Mouse (Mus musculus): Measurements from ENCODE around the gene Focad. TPM values are rescaled to one million over a fixed set of nuclear protein-coding genes. Genes with fewer than 3 reads are reported as not detected.
A peak's percentile ranks its signal among the peaks of the same experiment; 100 is the strongest.
"Not testable (repeated sequence)": the region's sequence is repeated elsewhere in the genome, so short reads cannot be mapped to it uniquely, and the experiment has no call there.

Gene Focad
- total RNA-seq, 2 experiments from 2014 or later: 56.9 to 59.4 TPM

DNA sequence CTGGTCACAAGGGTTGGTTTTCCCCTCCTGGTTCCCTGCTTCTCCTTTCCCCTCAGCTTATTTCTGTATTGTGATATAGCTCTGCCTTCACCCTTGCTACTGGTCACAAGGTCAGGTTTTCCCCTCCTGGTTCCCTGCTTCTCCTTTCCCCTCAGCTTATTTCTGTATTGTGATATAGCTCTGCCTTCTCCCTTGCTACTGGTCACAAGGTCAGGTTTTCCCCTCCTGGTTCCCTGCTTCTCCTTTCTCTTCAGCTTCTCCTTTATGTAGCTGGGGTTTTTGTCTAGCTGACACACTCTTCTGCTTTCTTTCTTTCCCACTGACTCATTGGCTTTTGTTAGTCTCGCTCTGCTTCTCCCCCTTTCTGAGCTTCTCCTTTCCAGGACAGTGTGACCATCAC lies 296.2 kb downstream of the Focad start:
- DNase-seq (ENCODE audit: low spot score in 2 of 2): not testable (repeated sequence)

DNA sequence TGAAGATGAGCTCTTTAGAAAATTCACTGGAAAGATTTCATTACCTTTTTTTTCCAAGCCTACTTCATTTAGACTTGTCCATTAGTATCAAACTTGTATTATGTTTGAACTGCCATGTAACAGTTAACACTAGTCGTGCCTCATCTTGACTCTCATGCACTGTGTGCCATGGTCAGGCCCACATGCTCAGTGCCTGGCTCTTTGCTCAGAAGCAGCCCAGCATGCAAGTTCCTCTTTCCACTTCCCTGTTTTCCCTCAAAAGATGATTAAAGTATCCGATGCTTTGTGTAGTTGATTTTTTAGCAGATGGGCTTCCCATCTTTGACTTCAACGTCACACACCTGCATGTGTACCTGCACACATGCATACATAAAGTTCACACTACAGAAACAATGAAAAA lies 301.3 kb downstream of the Focad start:
- DNase-seq (ENCODE audit: low spot score in 2 of 2): no peak

DNA sequence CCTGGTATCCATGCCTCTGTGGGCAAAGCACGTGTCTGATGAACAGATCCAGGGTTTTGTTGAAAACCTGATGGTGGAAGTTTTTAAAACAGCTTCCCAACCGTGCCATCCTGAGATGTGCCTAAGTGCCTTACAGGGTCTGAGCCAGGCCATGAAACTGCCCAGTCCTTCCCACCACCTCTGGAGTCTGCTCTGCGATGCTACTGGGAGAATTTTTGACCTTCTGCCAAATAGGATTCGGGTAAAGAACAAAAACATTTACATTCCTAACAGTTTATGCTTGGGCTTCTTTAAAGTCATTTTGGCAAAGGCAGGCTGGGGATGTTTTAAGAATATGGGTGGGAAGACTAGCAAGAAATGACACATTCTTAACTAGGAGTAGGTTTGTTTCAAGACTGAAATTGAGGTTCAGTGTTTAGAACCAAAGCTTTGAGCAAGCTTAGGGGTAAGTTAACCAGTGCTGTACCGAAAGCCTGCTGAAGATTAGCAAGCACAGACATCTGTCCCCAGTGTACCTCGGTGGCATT lies 302.6 kb downstream of the Focad start:
- no peak for DNase-seq (ENCODE audit: low spot score in 2 of 2)

DNA sequence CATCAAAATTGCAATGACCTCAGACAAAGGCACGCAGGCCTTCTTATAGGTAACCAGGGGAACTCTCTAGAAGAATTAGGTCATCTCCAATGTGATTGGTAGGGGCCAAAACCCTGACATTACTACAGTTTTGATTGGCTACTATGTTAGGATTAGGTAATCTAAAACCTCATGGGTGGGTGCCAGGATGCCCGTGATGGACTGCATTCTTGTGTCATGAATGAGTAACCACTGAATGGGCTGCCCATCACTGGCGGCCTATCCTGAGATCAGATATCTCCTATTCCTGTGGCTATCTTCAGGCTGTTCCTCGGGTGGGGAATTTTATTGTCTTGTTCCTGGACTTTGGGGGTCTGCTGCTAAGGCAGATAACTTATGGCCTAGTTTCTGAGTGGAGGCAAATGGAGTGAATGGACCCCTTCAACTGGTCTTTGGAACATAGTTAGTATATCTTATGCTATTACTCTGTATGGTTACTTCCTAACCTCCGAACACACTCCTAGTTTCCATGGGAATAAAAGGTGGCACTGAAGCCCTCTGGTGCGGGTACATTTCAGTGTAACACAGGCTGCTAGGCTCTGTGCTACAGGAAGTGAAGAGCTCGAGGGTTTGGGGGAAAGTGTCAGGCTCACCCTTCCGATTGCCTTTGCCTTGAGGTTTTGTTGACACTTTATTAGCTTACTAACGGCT lies 306.0 kb downstream of the Focad start:
- DNase-seq (ENCODE audit: low spot score in 2 of 2): no peak

DNA sequence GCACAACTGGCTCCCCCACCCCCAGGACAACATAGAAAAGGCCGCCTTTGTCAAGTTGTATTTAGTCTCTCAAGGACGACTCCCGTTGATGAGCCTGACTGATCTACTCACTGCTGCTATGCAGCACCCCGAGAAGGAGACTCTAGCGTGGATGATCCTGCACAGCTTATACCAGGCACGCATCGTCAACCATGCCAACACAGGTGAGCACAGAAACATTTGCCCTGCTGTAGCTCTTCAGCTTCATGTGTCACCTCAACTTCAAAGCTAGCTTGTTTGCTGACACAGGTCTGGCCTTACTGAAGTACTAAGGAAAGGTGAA lies 306.5 kb downstream of the Focad start:
- DNase-seq (ENCODE audit: low spot score in 2 of 2): no peak

DNA sequence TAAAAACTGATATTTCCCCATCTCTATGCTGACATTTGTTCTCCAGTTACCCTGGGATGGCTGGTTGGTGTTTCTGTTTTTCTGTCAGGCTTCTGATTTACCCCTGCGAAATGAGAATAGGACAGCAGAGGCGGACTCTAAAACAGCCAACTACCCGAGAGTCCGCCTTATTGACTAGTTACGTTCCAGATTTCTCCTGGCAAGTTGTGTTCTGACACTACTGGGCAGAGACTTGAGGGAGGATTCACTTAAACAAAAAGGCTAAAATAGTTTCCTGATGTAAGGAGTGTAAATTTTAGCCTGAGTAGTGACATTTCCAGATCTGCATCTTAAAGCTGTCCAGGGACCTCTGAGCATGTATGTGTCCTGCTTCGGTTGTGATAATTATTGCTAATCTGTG lies 308.5 kb downstream of the Focad start:
- no peak for DNase-seq (ENCODE audit: low spot score in 2 of 2)

DNA sequence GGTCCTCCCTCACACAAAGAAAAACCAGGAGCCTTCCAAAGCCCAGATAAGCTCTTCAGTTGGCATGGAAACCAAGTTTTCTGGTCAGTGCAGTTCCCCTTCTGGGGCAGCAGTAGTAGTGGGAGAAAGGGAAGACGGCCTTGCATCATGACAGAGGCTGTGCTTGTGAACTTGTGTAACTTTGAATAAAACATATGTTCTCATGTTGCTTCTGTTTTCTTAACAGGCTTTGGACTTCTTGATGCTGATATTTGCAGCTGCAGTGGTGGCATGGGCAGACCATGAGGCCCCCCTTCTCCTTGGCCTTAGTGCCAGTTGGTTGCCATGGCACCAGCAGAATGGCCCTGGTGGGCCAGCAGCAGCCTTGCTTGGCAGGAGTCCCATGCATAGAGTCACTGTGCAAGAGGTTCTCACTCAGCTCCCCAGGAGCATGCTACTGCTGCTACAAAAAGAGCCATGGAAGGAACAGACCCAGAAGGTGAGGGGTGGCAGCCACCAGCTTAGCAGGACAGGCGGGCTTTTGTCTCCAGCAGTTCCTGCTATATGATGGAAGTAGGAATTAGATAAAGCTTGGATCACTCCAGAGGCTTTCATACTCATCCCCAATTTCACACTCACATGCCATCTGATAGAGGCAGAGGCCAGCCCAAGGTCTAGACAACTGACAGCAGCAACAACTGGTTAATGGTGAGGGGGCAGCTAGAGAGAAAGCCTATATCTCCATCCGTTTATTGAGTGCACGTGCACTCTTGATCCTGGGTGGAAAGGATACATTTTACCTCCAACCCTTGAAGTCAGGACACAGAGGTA lies 312.7 kb downstream of the Focad start:
- peak; percentile 16 to 34 for DNase-seq (ENCODE audit: low spot score in 2 of 2)

DNA sequence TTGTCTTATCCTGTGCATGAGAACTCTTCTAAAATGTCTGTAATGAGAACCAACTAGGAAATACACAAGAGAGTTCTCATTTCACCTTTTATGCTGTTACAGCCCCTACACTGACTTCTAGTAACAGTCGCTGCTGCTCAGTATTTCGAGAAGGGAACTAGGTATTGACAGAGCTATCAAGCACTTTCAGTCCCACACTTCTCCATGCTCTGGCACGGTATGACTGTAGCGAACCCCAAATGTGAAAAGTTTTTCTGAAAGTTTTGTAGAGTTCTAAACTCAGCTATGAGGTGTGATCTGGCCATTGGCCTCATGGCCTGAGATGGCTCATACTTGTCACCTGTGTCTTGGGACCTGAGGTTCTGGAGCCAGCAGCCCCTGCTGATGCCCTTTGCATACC lies 314.9 kb downstream of the Focad start:
- no peak for DNase-seq (ENCODE audit: low spot score in 2 of 2)

DNA sequence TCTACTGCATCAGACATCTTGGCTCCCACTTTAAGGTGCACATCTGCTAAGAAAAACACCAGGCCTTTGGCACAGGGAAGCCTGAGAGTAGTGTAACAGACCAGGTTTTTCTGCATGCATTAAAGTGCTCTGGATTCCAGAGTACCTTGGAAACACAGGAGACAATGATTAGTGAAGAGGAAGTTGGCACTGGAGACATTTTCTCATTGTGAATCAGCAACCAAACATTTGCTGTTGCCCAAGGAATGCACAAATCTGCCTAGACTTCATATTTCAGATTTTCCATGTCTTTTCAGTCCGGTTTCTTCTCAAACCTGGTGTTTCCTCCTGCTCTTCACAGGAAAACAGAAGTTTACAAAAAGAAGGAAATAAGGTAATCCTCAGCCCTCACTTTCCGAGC lies 317.9 kb downstream of the Focad start:
- no peak for DNase-seq (ENCODE audit: low spot score in 2 of 2)

DNA sequence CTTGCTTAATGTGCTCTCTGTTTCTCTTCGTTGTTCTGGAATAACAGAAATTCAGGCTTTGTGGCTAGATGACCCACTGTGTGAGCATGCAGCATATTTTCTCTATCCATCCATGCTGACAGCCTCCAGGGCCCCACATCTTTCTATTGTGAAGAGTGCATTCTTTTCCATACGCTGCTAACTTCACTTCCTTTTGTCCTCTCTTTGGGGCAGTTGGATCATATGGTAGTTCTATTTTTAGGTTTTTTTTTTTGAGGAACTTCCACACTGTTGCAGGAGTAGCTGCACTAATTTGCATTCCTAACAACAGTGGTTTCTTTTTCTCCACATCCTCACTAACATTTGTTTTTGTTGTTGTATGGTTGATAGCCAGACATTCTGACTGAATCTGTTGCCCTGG lies 320.6 kb downstream of the Focad start:
- DNase-seq (ENCODE audit: low spot score in 2 of 2): no peak

DNA sequence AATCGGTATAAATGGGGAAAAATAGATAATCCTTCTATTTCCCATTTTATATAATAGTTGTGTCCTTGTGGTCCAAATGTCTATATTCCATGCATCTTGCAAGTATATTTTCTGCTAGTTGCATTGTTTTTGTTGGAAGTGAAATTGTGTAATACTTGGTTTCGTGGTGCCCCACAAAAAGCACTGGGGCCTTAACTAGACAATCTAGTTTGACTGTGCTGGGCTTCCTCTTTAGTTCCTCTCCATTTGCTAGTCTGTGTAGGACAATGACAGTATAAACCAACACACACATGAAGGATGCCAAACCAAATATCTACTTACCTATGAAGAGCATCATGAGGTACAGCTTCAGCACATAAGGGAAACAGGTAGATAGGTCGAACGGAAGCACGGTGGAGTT lies 324.9 kb downstream of the Focad start:
- no peak for DNase-seq (ENCODE audit: low spot score in 2 of 2)

DNA sequence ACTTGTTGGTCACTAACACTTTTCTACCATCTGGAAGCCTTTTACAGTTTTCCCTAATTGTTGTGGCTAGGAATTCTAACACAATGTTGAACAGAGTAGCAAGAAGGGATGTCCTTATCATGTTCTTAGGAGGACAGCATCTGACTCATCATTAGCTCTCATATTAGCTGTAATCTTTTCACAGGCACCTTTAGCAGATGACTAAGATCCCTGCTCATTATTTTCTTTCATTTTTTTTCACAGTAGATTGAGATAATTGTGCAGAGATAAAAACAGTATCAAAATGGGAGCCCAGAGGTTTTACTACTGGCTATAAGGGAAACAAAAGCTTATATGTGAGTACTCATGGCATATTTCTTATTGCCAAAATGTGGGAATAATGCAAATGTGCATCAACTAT lies 330.1 kb downstream of the Focad start:
- no peak for DNase-seq (ENCODE audit: low spot score in 2 of 2)

DNA sequence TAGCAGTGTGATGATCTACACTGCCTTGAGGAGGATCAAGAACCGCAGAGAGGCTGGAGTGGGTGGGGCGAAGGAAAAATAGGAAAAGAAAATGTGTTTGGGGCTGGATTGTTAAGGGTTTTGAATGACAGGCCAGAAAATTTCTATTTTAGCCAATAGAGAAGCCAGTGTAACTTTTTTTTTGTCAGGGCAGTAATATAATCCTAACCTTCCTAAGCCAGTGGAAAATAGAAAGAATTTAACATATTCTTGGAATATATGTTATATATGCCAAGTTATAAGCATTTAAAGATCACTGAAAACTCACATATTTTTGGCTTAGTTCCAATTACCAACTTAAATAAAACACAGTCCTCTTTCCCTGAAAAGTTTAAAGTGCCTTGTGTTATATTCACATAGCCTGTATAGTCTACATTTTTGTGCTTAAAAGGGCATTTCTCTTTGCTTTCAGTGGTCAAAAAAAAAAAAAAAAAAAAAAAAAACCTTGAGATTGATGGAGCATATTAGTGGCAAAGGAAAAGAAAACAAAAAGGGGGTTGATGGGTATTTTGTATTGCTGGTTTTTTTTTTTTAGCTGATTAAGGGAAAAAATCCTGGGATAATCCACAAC lies 333.3 kb downstream of the Focad start:
- DNase-seq (ENCODE audit: low spot score in 2 of 2): no peak

DNA sequence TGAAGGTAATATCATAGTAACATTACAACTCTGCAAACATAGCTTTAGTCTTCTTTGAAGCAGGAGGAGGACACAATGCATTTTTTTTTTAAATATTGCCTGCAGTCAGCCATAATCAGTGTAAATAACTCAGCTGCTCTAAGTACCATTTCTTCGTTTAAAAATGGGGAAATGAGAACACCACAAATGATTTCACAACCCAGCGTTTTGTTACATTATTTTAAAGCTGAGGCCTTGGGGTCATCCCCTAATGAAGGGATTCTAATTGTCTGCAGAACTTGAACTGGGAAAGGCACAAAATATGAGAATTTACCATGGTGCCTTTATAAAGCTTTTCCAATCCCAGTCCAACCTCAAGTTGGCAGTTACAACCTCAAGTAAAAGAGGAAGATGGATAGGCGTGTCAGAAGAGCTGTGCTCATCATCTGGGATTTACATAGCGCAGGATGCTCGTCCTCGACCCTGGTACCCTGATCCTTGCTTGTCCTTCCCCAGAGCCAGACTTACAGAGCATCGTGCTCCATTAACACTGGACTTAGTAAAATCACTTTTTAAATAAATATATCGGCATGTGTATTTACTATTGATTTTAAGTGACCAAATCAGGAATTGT lies 338.1 kb downstream of the Focad start:
- DNase-seq (ENCODE audit: low spot score in 2 of 2): no peak

DNA sequence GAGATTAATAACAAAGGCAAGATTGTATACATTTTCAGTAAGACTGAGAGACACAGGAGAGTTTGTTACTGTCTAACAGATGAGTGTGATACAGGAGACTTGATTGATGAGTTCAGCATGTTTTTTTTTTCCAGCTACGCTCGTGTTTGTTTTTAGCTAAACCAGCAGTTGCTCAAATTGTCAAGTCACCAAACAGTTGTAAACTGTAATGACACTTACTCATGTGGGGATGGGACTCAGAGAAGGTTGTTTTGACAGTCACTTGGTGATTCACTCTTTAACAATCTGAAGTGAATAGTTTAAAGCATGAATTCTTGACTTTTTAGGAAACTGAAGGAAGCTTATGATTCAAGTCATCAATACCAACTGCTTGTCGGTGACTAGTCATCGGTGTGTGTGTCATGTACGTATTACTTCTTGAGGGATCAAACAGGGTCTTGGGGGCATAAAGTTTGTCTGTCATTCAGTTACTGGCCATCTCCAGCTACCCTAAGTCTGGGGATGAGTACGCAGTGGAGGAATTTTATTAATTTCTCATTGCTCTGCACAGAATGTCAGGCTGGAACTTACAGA lies 342.2 kb downstream of the Focad start:
- no peak for DNase-seq (ENCODE audit: low spot score in 2 of 2)

DNA sequence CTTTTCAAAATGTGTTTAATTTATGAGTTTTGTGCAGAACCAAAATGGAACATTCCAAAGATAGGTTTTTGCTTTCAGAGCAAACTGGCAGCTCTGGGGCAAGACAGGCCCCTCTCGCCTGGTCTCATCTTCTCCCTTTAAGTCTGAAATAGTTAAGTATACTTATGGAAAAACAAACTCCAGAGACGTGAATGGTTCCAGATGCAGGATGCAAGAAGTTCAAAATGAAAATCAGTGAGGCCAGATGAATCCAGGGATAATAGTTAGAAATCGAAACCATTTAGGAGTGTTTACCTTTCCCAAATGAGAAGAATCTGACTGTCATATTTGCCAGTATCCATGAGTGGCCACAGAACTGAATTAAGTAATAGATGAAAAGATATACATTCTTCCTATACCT lies 342.7 kb downstream of the Focad start:
- no peak for DNase-seq (ENCODE audit: low spot score in 2 of 2)

DNA sequence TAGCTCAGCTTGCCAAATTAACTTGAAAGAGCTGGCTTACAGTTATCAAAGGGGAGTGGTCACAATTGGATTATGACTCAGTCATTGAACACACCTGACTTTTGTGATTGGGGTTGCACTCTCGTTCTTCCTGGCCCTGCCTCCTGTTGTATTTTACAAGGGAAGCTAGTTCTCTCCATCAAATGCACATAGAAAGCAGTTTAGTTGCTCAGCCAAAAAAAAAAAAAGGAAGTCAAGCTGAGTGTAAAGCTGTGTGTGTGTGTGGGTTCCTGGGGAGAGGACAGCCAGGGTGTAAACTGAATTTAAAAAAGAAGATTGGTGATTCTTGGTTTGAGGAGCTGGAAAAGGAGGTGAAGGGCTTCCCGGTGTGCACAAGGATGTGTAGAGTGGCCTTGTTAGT lies 343.5 kb downstream of the Focad start:
- no peak for DNase-seq (ENCODE audit: low spot score in 2 of 2)

DNA sequence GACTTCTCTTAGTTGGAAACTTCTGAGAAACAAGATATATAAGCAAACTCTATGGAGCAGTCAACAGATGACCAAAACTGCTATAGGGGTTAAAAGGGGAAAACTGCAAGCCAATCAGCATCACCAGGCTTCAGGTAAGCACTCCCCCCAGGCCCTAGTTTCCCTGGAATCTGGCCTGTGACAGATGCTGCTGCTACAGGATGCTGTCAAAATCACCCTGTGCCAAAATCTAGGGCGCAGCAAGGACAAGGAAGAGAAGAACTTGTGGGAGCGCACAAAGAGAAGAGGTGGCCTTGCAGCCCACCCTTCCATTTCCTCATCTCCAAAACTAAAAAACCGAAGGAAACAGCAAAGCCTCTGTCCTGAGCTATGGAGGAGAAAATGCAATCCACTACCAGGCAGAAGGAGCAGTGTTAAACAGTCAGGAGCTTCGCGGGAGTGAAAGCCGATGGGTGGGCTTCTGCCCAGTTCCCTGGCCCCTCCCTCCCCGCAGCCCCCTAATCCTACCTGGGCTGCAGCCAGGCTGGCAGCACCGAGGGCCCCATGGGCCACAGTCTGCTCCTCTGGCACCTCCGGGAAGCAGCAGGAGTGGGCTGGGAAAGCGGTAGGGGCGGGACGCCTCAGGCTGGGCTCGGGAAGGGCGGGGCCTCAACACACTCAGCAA lies 344.0 kb downstream of the Focad start, which contains the start of gene Hacd4:
TSS of gene Hacd4 (minus strand) at position 603 of the 664 bp plus-strand sequence.
- DNase-seq (ENCODE audit: low spot score in 2 of 2): no peak

DNA sequence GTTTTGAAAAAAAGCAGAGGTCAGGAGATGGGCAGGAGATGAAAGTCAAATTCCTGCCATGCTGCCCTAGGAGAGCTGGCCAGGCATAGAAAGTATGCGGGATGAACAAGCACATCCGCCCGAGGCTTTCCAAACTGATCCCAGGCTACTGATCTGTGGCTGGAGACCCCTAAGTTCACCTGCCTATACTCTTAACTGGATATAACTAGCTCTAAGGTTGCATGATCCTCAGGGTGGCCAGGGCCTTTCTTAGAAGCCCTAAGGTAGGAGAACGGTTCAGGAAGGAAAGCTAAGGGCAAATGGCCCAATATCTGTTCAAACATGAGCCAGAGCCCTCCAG lies 344.5 kb downstream of the Focad start:
- DNase-seq (ENCODE audit: low spot score in 2 of 2): no peak

DNA sequence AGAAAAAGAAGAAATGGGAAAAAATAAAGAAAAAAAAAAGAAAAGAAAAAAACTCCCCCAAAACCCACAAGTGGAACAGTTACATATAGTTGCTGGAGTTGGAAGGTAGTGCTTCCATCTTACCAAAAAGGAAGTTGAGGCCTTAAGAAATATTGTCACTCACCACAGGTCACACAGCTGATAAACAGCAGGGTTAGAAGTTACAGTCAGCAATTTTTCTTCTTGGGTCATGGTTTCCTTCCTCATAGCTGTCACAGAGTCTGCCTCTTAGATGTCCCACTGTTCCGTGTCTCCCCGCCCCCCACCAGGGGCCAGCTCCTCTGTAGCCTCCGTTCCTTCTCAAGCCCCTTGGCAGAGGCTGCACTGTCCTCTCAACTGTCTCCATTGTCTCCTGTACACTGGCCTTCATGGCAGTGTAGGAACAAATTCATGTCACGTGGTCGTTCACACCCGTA lies 345.3 kb downstream of the Focad start:
- DNase-seq (ENCODE audit: low spot score in 2 of 2): no peak

DNA sequence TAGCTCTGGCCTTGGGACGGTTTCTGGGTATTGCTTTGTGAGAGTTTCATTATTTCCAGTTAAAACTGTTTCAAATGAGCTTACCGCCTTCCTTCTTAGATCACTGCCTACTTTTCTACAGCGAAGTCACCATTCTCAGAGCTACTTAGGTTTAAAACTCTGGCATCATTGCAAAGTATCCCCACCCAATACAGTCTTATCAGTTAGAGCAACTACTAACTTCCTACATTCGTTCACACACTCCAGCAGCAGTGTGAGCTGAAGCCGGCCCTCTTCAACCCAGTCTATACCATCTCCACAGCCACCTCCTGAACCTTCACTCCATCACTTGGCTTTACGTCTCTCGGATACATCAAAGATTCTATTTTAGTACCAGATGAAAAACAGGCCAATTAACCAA lies 346.4 kb downstream of the Focad start:
- no peak for DNase-seq (ENCODE audit: low spot score in 2 of 2)
